Mouse (Mus musculus) erythroid progenitor cell, adult 5-6 weeks (primary cell): ENCODE results near the gene Guk1. TPM values are rescaled to one million over a fixed set of nuclear protein-coding genes. Genes with fewer than 3 reads are reported as not detected.

Source experiments
- ATAC-seq: replicated peaks from 2 replicates; pipeline ENCODE4 v1.8.0; 2016; ENCODE audit warnings: moderate number of reproducible peaks, mild to moderate bottlenecking, moderate TSS enrichment, inconsistent platforms; ENCODE audit not compliant: poor library complexity, low FRiP score, severe bottlenecking
- total RNA-seq, 2 experiments: library from RNA; stranded (forward) in 1 of 2; stranded (reverse) in 1 of 2; fragments of 150-400 nt in 1 of 2; fragments of 186-747, 209-891 nt in 1 of 2; gene quantifications; 2 replicates each; pipeline versions ENCODE4 v1.2.3 to v1.2.4; 2015 to 2017; ENCODE audit warnings: low replicate concordance in 2 of 2

The Guk1 gene
- total RNA-seq, 2 experiments from 2014 or later: 24.3 to 30.1 TPM

- ATAC-seq: no peak
Observed at GRCm38 (mm10) chr11:59170549-59170948, 21.5 kb downstream of the Guk1 start.

DNA sequence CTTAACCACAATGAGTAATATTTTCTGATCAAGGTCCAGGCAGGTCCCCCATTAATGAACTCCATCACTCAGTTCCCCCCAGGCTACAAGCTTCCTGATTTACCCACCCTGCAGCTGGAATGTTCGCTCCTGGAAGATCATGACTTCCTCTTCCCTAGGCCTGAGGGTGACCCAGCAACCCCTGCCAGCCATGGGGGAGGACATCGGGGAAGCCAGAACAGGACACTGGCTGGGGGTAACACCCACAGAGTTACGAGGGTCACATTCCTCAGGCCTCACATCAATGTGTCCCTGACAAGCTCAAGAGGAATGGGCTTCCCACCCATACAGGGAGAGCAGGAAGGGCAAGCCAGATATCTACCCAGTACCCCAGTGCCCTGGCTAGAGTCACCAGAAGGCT is 22.2 kb downstream of the Guk1 start:
- no peak for ATAC-seq

GRCm38 (mm10) chr11:59165616-59166241 is 26.3 kb downstream of the Guk1 start:
- ATAC-seq: no peak

DNA sequence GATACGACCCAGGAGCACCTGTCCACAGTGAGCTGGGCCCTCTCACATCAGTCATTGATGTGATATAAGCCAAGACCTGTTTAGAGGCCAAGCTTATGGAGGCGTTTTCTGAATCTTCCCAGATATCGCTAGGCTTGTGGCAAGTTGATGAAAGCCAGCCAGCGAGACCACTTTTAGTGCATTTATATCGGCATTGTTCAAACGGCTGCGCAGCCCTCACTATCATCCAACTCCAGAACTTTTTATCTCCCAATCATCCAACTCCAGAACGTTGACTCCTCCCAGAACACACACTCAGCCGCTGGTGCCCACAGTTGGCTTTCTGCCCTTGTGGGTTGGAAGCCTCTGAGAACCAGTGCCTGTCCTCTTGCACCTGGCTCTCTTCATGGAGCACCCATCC is 27.6 kb downstream of the Guk1 start:
- ATAC-seq: peak; percentile 77

GRCm38 (mm10) chr11:59163255-59164236 is 28.5 kb downstream of the Guk1 start, which contains the start of gene Iba57:
Gene Iba57 (minus strand): TSS chr11:59163739.
- peak; percentile 78 for ATAC-seq

DNA sequence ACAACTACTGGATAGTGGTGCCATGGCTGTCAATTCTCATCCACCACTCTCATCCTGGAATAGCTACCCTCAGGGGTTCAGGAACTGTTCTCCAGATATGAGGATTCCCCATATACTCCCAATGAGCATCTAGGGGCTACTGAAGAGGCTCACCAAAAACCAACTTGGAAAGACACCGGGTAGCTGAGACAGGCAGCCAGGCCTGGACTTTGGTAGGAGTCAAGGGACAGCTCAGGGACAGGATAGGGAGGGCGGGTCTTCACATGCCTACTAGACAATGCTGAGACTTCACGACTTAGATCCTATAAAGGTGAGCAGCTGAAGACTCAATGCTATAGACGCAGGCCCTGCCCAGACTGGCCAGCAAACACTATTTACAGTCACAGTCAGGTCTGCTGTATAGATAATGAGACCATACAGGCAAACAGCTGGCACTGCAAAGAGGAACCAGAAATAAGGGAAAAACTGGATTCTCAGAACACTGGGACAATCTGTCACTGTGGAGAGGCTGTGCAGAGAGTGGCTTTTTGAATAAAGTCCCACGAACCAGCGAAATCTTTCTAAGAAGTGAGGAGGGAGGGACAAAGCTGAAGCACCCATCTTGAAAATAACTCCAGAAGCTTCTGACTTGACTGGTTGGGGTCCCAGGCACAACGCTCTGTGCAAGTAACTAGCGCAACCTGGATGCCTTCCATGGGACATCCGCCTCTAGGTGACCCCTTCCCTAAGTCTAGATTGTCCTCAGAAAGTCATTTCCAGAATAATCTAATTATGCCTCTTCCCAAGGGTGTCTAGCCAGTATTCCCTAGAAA is 29.4 kb downstream of the Guk1 start:
- ATAC-seq: no peak; the same call in 1 of the 2 replicates

DNA sequence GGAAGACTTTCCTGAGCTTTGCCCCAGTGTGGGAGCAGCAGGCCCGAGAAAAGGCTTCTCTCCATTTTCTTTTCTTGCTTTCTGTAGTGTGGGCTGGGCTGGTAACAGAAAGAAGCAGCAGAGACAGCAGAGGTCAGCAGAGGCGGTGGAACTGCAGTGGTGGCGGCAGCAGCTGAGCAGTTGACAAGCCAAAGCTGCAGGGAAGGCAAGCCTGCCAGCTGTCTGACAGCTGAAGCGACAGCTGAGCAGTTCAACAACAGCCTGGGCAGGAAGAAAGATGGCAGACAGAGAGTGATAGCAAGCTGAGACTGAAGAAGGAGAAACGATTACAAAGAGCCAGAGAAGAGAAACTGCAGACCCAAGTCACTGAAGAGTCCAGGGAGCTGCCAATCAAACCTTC is 30.6 kb downstream of the Guk1 start:
- no peak for ATAC-seq

DNA sequence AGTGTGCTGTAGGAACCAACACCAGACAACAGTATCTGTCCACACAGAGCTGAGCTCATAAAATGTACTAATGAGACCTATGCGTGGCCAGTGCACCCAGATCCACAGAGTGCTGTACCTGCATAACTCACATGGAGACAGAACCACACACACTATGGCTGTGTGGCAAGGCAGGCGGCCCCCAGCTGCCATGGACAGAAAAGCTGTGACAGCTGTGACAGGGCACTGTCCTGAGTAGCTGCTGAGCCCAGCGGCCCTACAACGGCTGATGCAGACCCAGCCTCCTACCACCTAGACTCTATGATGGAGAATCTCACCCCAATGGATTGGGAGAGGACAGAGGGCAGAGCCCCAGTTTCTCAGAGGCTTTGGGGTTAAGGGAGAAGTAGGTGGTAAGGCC is 32.5 kb downstream of the Guk1 start:
- ATAC-seq: no peak

DNA sequence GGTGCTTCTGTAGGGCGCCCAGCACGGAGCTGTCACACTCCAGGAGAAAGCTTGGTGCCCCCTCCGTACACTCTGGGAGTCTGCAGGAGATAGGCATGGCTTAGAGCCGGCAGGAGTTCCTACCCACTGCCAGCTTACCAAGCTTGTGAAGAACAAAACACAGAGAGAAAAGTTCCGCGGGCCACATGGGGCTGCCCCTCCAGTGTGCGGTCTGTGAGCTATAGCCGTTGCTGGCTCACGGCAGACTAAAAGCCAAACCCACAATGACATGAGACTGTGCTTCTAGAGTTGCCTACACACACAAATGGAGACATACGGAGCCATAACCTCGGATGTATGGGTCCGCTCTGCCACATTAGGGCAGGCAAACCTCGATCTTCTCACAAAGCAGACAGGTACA is 32.9 kb downstream of the Guk1 start:
- no peak for ATAC-seq

- no peak for ATAC-seq
Observed at GRCm38 (mm10) chr11:59155900-59156299, 36.1 kb downstream of the Guk1 start.

GRCm38 (mm10) chr11:59154220-59154619 is 37.8 kb downstream of the Guk1 start:
- no peak for ATAC-seq

- no peak for ATAC-seq
Observed at GRCm38 (mm10) chr11:59151729-59152128, 40.3 kb downstream of the Guk1 start.

GRCm38 (mm10) chr11:59149302-59149701 is 42.7 kb downstream of the Guk1 start:
- no peak for ATAC-seq

DNA sequence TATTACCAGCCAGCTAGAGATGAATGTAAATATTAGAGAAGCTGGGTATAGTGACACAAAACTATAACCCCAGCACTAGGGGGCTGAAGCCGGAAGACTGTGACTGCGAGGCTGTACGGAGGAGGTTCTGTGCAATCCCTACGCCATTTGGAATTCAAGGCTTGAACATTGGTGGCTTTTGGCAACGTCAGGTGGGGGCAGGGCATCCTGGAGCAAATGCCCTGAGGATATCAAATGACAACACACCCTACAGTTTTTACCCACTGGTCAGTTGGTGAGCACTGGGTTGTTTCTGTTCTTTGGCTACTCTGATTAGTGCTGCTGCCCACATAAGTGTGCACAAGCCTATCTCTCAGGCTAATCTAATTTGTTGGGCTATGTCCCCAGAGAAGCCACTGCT is 49.0 kb downstream of the Guk1 start:
- ATAC-seq: no peak

DNA sequence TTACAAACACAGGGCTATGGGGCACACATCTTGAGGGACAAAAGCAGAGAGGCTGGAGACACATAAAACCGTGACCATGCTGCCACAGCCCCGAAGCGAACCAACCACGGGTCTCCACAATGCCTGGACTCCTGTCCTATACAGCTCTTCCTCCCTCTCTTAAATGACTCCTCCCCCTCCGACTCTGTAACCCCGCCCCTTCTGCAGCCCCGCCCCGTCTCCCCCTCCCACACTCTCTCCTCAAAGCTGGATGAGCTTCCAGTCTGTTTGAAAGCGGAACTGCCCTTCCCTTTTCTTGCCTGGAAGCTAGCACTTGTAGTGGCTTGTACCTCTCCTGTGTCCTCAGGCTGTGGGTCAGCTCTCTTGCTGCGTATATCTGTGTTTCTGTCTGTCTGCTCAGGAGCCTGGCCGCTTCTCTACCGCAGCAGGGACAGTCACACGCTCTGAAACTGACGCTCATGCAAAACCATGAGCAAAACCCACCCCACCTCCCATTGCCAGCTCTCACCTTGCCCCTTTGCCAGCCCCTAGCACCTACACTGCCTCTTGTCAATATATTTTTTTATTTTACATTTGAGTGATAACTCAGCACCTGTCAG is 50.1 kb downstream of the Guk1 start:
- ATAC-seq: no peak

DNA sequence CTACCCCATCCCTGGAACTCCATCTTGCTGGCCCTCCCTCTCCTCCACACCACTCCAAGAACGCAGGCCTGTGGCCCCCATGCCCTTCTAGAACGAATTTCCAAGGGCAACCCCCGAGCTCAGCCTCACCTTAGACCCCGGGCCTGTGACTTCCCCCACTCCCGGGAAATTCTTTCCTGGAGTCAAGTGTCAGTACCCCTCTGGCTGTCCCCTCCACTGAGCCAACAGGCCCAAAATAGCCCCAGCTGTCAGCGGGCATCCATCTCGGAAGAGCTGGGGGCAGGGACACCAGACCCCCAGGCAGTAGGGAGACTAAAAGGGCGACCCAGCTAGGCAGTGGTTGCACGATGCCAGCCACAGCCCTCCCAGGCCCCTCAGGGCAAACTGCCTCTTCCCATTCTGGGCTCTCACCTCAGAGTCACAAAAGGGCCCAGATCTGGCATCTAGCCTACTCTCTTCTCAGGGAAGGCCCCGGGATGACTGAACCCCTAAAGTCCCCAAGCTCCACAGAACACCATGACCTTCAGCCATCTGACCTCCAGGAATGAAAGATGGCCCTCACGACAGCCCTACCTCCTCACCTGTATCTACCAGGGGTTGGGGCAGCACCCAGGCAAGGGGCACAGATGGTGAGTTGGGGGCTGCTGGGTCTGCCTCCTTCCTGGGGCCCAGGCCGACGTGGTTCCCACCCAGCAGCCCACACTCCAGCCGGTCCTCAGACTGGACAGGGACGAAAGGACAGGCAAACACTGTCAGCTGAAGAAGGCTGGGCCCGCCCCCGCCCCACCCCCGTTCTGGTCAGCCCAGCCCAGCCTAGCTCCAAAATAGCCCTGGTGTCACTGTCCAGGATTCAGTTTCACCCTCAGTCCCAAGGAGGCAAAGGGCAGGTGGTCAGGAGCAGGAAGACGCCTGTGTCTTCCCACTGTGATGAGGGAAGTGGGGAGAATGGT is 53.2 kb downstream of the Guk1 start:
- no peak for ATAC-seq

GRCm38 (mm10) chr11:59136994-59137706 is 54.9 kb downstream of the Guk1 start:
- no peak for ATAC-seq

GRCm38 (mm10) chr11:59135904-59136452 is 56.0 kb downstream of the Guk1 start, which contains the start of gene Obscn:
Gene Obscn (minus strand): TSS chr11:59136402.
- ATAC-seq: no peak
